Mouse (Mus musculus): Measurements from ENCODE around the gene Gpd2. TPM values are rescaled to one million over a fixed set of nuclear protein-coding genes. Genes with fewer than 3 reads are reported as not detected.

Gene Gpd2
- polyA plus RNA-seq, 1 experiment: 11.1 TPM

GRCm38 (mm10) chr2:57293571-57293970 lies 56.1 kb downstream of the Gpd2 start:
- Histone ChIP-seq H3K36me3 (ENCODE audit: control insufficient read depth, insufficient read depth) (no peaks in the 10 kb centered on the region), H3ac (ENCODE audit: control insufficient read depth, insufficient read length) (no peak overlapping the region), H3K4me3 (no peak overlapping the region), H3K79me2 (ENCODE audit: control insufficient read depth, insufficient read depth) (no peaks in the 10 kb centered on the region), H3K4me2 (ENCODE audit: low read depth) (no peak overlapping the region), H3K27me3 (ENCODE audit: control insufficient read depth, insufficient read depth, insufficient read length) (no peaks in the 10 kb centered on the region)
- TF ChIP-seq MYOG (IDR thresholded peaks at IDR 0.05; ENCODE audit: control insufficient read depth in 1 of 3, insufficient read depth in 1 of 3, insufficient read length in 2 of 3, low read depth in 2 of 3) (no peak), MYOD1 (IDR thresholded peaks at IDR 0.05; ENCODE audit: control insufficient read depth in 1 of 3, insufficient read length in 2 of 3, low read depth in 2 of 3) (no peak), POLR2AphosphoS2 (IDR thresholded peaks at IDR 0.05; ENCODE audit: insufficient read length, low read depth) (no peak), MAX (IDR thresholded peaks at IDR 0.05; ENCODE audit: low read depth) (no peak), SRF (IDR thresholded peaks at IDR 0.05; ENCODE audit: control insufficient read depth, insufficient read length, low read depth) (no peak), E2F4 (IDR thresholded peaks at IDR 0.05; ENCODE audit: insufficient read depth) (no peak), REST (IDR thresholded peaks at IDR 0.05; ENCODE audit: insufficient read depth, insufficient read length) (no peak), USF1 (IDR thresholded peaks at IDR 0.05; ENCODE audit: low read depth) (no peak), CEBPB (IDR thresholded peaks at IDR 0.05; ENCODE audit: insufficient read depth, poor library complexity, severe bottlenecking) (no peak), TCF12 (IDR thresholded peaks at IDR 0.05; ENCODE audit: insufficient read depth, poor library complexity, severe bottlenecking) (no peak), TCF3 (IDR thresholded peaks at IDR 0.05; ENCODE audit: insufficient read length, low read depth) (no peak)

- H3K79me2 ChIP-seq (ENCODE audit: control insufficient read depth, insufficient read depth): no peaks in the 10 kb centered on the region
- H3K4me2 ChIP-seq (ENCODE audit: low read depth): no peak overlapping the region
- H3K4me3 ChIP-seq: no peak overlapping the region
- H3K27me3 ChIP-seq (ENCODE audit: control insufficient read depth, insufficient read depth, insufficient read length): no peaks in the 10 kb centered on the region
- TF ChIP-seq USF1 (IDR thresholded peaks at IDR 0.05; ENCODE audit: low read depth) (no peak), TCF3 (IDR thresholded peaks at IDR 0.05; ENCODE audit: insufficient read length, low read depth) (no peak), MAX (IDR thresholded peaks at IDR 0.05; ENCODE audit: low read depth) (no peak), POLR2AphosphoS2 (IDR thresholded peaks at IDR 0.05; ENCODE audit: insufficient read length, low read depth) (no peak), CEBPB (IDR thresholded peaks at IDR 0.05; ENCODE audit: insufficient read depth, poor library complexity, severe bottlenecking) (no peak), TCF12 (IDR thresholded peaks at IDR 0.05; ENCODE audit: insufficient read depth, poor library complexity, severe bottlenecking) (no peak), MYOD1 (IDR thresholded peaks at IDR 0.05; ENCODE audit: control insufficient read depth in 1 of 3, insufficient read length in 2 of 3, low read depth in 2 of 3) (no peak), REST (IDR thresholded peaks at IDR 0.05; ENCODE audit: insufficient read depth, insufficient read length) (no peak), SRF (IDR thresholded peaks at IDR 0.05; ENCODE audit: control insufficient read depth, insufficient read length, low read depth) (no peak), E2F4 (IDR thresholded peaks at IDR 0.05; ENCODE audit: insufficient read depth) (no peak), MYOG (IDR thresholded peaks at IDR 0.05; ENCODE audit: control insufficient read depth in 1 of 3, insufficient read depth in 1 of 3, insufficient read length in 2 of 3, low read depth in 2 of 3) (no peak), POLR2A (IDR thresholded peaks at IDR 0.05; ENCODE audit: insufficient read length, low read depth) (no peak)
- H3ac ChIP-seq (ENCODE audit: control insufficient read depth, insufficient read length): no peak overlapping the region
- no peaks in the 10 kb centered on the region for H3K36me3 ChIP-seq (ENCODE audit: control insufficient read depth, insufficient read depth)
These were observed 58.6 kb downstream of the Gpd2 start for GRCm38 (mm10) chr2:57296069-57296468.

- Histone ChIP-seq H3K4me2 (ENCODE audit: low read depth) (no peak overlapping the region), H3K36me3 (ENCODE audit: control insufficient read depth, insufficient read depth) (no peaks in the 10 kb centered on the region), H3ac (ENCODE audit: control insufficient read depth, insufficient read length) (no peak overlapping the region), H3K27me3 (ENCODE audit: control insufficient read depth, insufficient read depth, insufficient read length) (no peaks in the 10 kb centered on the region), H3K79me2 (ENCODE audit: control insufficient read depth, insufficient read depth) (no peaks in the 10 kb centered on the region), H3K4me3 (no peak overlapping the region)
- TF ChIP-seq USF1 (IDR thresholded peaks at IDR 0.05; ENCODE audit: low read depth) (no peak), POLR2AphosphoS2 (IDR thresholded peaks at IDR 0.05; ENCODE audit: insufficient read length, low read depth) (no peak), SRF (IDR thresholded peaks at IDR 0.05; ENCODE audit: control insufficient read depth, insufficient read length, low read depth) (no peak), MYOD1 (IDR thresholded peaks at IDR 0.05; ENCODE audit: control insufficient read depth in 1 of 3, insufficient read length in 2 of 3, low read depth in 2 of 3) (no peak), TCF12 (IDR thresholded peaks at IDR 0.05; ENCODE audit: insufficient read depth, poor library complexity, severe bottlenecking) (no peak), CEBPB (IDR thresholded peaks at IDR 0.05; ENCODE audit: insufficient read depth, poor library complexity, severe bottlenecking) (no peak)
These were observed 59.8 kb downstream of the Gpd2 start for GRCm38 (mm10) chr2:57297226-57297625.

- H3K4me2 ChIP-seq (ENCODE audit: low read depth): no peak overlapping the region
- TF ChIP-seq POLR2AphosphoS2 (IDR thresholded peaks at IDR 0.05; ENCODE audit: insufficient read length, low read depth) (no peak), USF1 (IDR thresholded peaks at IDR 0.05; ENCODE audit: low read depth) (peak; percentile 74)
- no peaks in the 10 kb centered on the region for H3K27me3 ChIP-seq (ENCODE audit: control insufficient read depth, insufficient read depth, insufficient read length)
- H3K79me2 ChIP-seq (ENCODE audit: control insufficient read depth, insufficient read depth): no peaks in the 10 kb centered on the region
- H3K36me3 ChIP-seq (ENCODE audit: control insufficient read depth, insufficient read depth): peaks cover 12% of the 10 kb centered on the region
- no peak overlapping the region for H3K4me3 ChIP-seq
- H3ac ChIP-seq (ENCODE audit: control insufficient read depth, insufficient read length): no peak overlapping the region
These were observed 64.1 kb downstream of the Gpd2 start for GRCm38 (mm10) chr2:57301539-57301938.

- H3K4me3 ChIP-seq: no peak overlapping the region
These were observed 66.8 kb downstream of the Gpd2 start for GRCm38 (mm10) chr2:57304212-57304611.

More at GRCm38 (mm10) chr2:57304212-57304611, 66.8 kb downstream of the Gpd2 start:
- Histone ChIP-seq H3ac (ENCODE audit: control insufficient read depth, insufficient read length) (no peak overlapping the region), H3K79me2 (ENCODE audit: control insufficient read depth, insufficient read depth) (no peaks in the 10 kb centered on the region), H3K4me2 (ENCODE audit: low read depth) (no peak overlapping the region), H3K36me3 (ENCODE audit: control insufficient read depth, insufficient read depth) (peaks cover 26% of the 10 kb centered on the region), H3K27me3 (ENCODE audit: control insufficient read depth, insufficient read depth, insufficient read length) (no peaks in the 10 kb centered on the region)
- TF ChIP-seq USF1 (IDR thresholded peaks at IDR 0.05; ENCODE audit: low read depth) (no peak), SRF (IDR thresholded peaks at IDR 0.05; ENCODE audit: control insufficient read depth, insufficient read length, low read depth) (no peak), MYOG (IDR thresholded peaks at IDR 0.05; ENCODE audit: control insufficient read depth in 1 of 3, insufficient read depth in 1 of 3, insufficient read length in 2 of 3, low read depth in 2 of 3) (no peak), CEBPB (IDR thresholded peaks at IDR 0.05; ENCODE audit: insufficient read depth, poor library complexity, severe bottlenecking) (no peak), E2F4 (IDR thresholded peaks at IDR 0.05; ENCODE audit: insufficient read depth) (no peak), MAX (IDR thresholded peaks at IDR 0.05; ENCODE audit: low read depth) (no peak), TCF12 (IDR thresholded peaks at IDR 0.05; ENCODE audit: insufficient read depth, poor library complexity, severe bottlenecking) (no peak), POLR2A (IDR thresholded peaks at IDR 0.05; ENCODE audit: insufficient read length, low read depth) (no peak), MYOD1 (IDR thresholded peaks at IDR 0.05; ENCODE audit: control insufficient read depth in 1 of 3, insufficient read length in 2 of 3, low read depth in 2 of 3) (no peak), TCF3 (IDR thresholded peaks at IDR 0.05; ENCODE audit: insufficient read length, low read depth) (no peak)
